Mouse (Mus musculus) urinary bladder, adult 18-20 months (tissue): Measurements from ENCODE around the gene Zmynd11.
"Not testable (repeated sequence)": the region's sequence is repeated elsewhere in the genome, so short reads cannot be mapped to it uniquely, and the experiment has no call there.

Experiments used
- DNase-seq, 2 experiments: peaks; one replicate each; pipeline ENCODE4 v3.0.0; 2022; ENCODE audit warnings: low spot score in 2 of 2, mixed read lengths in 2 of 2

The Zmynd11 gene

GRCm38 (mm10) chr13:9764646-9765536 is at the start of gene Zmynd11:
TSS of gene Zmynd11 (minus strand) at chr13:9765330.
- peak; percentile 14 to 56 for DNase-seq

DNA sequence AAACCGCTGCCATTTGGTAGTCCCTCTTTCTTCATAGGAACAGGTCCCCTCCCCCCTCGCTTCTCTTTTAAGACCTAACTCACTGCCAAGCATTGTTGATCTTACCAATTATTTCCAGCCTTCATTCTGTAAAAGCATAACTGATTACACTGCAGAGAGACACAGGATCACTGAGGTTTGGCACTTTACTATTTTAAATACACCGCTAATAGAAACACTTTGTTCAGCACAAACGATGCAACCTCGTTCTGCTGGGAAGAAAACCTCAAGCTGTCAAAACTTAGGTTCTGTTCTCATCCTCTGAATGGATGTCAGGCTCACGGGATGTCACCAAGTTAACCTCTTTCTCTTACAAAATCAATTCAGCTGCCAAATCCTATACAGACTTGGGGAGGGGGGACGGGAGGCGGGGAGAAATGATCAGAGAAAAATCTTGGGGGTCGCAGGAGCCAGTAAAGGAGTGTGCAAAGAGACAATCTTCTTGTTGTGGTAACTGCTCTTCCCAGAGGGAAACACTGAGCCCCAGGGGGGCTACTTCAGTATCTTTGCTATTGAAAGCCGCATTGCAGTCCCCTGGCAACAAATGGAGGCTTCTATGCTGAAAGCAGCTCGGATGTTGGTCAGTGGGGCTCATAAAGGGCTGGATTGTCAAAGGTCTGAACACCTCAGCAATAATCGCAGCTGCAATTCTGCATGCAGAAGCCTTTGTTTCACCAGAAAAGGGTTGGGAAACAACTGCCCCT is 30.9 kb upstream of the Zmynd11 start:
- DNase-seq = no peak

DNA sequence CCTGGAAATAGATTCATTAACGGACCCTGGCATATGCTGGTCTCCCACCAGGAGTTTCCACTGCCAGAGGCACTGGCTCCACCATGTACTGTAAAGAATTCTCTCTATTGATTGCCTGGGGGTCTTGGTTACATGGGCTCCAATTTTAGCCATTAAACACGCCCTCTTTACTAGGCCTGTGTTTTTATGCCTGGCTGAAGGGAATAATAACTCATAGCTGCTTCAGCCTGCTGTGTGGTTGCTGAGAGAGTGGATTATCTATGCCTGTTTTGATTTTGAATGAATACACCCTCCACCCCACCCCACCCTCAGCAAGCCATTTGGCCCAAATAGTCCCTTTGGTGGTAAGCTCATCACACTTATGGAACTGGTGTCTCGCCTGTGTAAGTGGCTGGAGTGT is 20.9 kb upstream of the Zmynd11 start:
- DNase-seq = no peak

DNA sequence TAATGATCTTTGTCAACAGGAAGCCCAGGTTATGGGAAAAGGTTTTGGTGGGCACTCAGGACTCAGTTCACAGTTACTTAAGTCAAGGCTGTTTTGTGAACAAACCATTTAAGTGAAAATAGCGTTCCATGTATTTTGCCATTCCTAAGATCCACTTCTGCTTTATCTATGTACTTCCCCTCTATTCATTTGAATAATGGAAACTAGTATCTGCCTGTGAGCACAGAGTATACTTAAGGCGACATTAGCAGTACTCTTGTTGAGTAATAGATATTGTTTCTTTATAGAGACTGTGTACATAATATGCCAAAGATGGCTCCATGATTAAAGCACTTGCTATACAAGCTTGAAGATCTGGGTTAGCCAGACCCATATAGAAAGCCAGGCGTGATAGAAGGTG is 18.6 kb upstream of the Zmynd11 start:
- DNase-seq = no peak

GRCm38 (mm10) chr13:9775901-9776300 is 10.8 kb upstream of the Zmynd11 start:
- no peak for DNase-seq

DNA sequence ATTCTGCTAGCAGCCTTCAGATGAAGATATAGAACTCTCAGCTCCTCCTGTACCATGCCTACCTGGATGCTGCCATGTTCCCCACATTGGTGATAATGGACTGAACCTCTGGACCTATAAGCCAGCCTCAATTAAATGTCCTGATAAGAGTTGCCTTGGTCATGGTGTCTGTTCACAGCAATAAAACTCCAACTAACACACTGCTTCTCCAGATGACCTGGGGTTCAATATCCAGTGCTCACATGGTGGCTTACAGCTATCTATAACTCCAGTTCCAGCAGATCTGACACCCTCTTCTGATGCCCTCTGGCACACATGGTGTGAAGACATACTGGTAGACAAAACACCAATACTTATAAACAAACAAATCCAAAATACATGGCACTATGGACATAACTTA is 8.9 kb upstream of the Zmynd11 start:
- DNase-seq = no peak

DNA sequence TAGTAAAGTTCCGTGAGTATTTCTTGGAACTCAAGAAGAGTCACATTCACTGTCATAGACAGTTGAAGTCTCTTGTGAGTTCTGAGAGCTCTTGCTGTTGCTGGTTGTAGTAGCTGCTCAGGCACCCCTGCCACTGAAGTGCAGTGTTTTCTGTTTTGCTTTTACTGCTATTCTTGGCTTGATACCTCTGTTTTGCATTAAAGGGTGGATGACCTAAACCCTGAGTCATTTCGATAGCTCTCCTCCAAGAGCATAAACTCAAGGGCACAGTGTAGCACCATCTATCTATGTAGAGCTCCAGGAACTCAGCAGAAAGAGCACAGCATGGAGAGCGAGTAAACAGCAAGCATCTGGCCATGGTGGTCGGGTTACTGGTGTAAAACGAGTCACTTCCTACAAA is 2.1 kb upstream of the Zmynd11 start:
- no peak for DNase-seq

DNA sequence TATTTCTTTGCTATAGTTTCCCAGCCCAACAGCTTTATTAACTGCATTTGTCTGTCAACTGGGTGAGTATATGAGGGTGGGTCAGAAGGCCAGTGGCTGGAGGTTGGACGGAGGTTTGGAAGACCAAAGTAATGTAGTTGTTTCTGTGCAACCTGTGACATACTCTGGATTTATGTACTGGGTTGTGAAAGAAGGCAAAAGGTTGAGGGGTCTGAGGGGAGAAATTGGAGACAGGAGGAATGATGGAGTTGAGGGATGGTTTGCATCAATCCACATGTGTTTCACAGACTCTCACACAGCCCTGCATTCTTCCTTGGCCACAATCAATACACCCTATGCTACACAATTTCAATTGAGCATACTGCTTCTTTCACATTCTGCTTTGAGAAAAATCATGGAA is 1.4 kb upstream of the Zmynd11 start:
- DNase-seq = no peak

DNA sequence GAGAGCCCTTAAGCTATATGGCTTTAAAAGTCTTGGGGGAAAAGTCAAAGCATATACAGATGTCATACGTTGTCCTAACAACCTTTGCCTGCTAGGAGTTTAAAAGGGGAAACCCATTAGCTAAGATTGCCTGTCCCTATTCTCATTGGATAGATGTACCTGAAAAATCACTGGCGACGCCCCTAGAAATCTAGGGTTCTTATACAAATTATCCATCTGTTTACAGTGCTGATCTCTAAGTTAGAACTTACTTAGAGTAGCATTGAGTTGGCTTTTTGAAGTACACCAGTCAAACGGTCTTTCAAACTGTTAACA is 364 bp upstream of the Zmynd11 start:
- no peak for DNase-seq

DNA sequence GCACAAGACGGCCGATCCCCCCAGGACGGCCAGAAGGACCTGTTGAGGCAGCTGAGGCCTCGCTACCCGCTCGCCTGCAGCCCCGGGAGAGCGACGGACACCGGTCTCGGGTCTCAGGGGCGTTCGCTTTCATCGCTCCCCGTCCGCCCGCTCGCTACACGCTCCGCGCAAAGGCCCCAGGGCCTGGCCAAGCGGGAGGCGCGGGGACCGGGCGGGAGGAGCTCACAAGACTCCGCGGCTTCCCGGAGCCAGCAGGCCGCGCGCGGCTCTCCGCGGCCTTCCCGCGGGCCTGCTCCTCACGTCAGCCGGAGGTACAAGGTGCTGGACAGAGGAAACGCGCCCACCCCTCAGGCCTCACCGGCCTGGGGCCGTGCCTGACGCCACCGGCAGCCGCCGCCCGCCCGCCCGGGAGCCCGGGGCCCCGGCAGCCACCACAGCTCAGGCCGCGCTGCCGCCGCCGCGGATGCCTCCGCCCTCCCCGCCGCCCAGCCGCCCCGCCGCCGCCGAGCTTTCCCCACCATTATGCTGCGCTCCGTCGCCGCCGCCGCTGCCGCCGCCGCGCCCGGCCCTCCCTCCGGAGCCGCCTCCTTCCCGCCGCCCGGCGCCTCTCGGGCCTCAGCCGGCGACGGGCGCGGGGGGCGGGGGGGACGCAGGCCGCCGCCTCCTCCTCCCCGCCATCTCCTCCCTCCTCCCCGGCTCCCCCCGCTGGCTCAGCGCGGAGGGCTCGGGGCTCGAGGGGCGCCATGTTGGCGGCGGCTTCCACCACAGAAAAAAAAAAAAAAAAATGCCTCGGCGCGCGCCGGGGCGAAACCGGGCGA is 1.1 kb downstream of the Zmynd11 start:
- DNase-seq = peak; percentile 65 to 67

- DNase-seq = no peak
Observed at GRCm38 (mm10) chr13:9763100-9763827, 1.9 kb downstream of the Zmynd11 start.

DNA sequence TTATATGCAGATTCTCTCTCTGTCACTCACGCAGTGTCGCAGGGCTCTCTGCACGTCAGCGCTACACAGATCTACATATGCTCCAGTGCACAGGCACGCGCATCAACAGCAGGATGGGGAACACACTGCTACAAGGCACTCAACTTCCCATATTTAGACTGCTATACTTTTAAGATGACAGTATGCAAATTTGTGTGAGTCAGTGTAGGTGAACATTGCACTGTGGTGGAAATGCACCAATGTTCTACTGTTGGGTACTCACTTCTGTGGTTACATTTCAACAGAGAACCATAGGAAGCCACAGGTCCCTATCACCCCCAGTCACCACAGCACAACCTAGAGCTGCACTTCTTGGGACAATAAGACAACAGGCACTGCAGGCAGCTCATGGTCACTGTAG is 5.1 kb downstream of the Zmynd11 start:
- DNase-seq = no peak

DNA sequence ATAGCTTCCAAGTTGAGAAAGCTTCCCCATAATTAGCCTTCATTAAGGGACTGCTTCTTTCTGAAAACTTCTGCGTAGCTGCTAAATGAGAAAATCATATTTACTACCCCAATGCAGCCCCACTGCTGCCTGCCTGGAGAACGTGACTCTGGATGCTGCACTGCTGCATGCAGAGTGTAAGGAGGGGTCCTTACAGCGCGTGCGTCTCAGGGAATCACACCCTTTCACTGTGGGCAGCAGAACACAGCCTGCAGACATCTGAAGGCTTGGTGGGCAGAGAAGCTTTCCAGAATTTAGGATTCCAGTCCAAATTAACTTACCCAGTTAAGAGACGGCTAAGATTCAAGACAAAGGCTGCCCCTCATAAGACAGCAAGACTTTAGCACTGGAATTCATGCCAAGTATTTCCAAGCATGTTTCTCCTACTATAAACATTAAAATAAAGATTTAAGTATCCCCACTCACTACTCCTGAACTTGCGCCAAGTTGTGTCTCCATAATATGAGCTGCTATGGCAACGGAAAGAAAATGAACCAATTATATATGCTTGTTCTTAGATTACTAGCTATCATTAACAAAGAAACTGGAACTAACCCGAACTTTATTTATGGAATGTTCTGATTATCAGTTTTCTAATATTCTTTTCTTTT is 7.2 kb downstream of the Zmynd11 start:
- DNase-seq = no peak

- no peak for DNase-seq
Observed at GRCm38 (mm10) chr13:9753706-9754105, 11.4 kb downstream of the Zmynd11 start.

GRCm38 (mm10) chr13:9750320-9750719 is 14.8 kb downstream of the Zmynd11 start:
- no peak for DNase-seq

GRCm38 (mm10) chr13:9749796-9750195 is 15.3 kb downstream of the Zmynd11 start:
- no peak for DNase-seq

DNA sequence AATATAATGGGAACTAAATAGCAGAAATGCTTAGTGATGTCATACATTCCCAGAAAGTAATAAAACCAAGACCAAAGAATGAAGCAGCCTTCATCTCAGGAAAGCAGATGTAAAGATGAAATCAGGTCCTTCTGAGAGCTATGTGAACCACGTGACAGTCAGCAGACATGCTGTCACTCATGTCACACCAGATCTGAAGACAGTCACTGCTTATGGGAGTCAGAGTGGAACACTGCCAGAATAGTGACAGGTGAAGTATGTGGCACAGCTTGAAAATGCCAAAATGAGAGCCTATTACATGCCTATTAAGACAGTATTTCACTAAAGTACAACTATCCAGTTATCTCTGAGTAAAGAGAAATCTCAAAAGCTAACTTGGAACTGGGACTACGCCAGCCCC is 26.9 kb downstream of the Zmynd11 start:
- DNase-seq = no peak

DNA sequence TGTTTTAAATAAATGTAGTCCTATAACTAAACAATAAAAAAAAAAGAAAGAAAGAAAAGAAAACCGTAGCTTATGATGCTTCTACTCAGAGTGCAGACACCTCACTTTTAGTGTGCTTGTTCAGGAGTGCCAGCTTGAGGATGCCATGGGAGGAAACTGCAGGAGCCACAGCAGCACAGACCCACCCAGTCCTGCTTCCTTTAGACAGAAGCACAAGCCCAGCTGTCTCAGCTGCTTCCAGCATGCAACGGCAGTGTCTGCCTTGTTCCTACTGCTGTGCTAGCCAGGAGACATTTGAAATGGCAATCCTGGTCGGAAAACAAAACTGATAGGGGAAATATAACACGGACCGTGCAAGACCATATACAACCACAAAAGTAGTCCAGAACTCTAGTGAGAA is 28.1 kb downstream of the Zmynd11 start:
- no peak for DNase-seq

DNA sequence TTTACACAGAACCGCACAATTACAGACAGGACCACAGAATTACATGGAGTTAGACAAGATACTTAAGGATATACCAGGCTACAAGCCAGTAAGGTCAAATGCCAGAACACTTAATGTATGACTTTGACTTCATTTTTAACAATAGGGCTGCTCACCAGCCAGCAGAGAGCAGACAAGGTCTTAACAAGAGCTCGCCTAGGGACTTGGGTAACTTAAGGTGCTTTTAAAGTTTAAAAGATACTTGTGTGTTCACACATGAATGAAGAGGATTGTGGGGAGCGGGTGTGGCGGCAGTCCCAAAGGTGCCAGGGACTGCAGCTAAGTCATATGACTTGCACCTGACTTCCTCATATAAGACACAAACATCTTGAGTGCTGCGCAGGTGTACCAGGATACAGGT is 32.9 kb downstream of the Zmynd11 start:
- DNase-seq = not testable (repeated sequence)

DNA sequence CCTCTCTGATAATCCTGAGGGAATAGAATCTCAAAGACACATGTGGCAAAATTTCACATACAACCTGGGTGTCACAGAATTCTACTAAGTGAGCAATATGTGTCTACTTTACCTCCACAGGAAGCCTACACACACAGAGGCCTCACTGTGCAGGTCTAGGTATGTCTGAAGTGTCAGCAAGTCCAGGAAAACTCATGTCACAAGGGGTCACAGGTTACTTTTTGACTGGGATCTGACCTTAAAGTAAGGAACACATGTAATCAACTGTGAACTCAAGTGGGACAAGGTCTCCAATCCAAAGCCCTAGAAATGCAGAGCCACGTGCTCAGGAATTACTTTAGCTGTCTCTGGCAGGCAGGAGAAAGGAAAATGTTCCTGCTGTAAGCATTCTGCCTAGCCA is 36.1 kb downstream of the Zmynd11 start:
- no peak for DNase-seq

GRCm38 (mm10) chr13:9715224-9715623 is 49.9 kb downstream of the Zmynd11 start:
- no peak for DNase-seq
